Mouse (Mus musculus) kidney, postnatal 0 days (tissue): ENCODE measurements at regions not wholly inside any gene's neighbourhood (a gene's known extent, or its start where the extent isn't known, plus 50 kb on each side); places are given as distances from the start of the nearest gene placed in this dataset.

Source experiments
- ATAC-seq: fragments of 200-750 bp; cut with Nextera tagmentation; replicated peaks from 2 replicates; pipeline ENCODE4 v1.8.0; 2017; ENCODE audit warnings: low read depth, moderate number of reproducible peaks, moderate TSS enrichment, moderate library complexity; ENCODE audit not compliant: low FRiP score
- DNase-seq: peaks from one replicate; pipeline ENCODE4 v3.0.0-alpha.2; 2016; ENCODE audit warnings: low spot score
- H3K27ac ChIP-seq: fragments of 300-500 bp; sonication (generic); 2 replicates; pipeline ENCODE4 v1.5.1; 2014; ENCODE audit warnings: mild to moderate bottlenecking
- H3K27me3 ChIP-seq: fragments of 300-500 bp; sonication (generic); 2 replicates; pipeline ENCODE4 v1.6.1; 2014; ENCODE audit warnings: low read length, mixed read lengths; ENCODE audit not compliant: insufficient read depth
- H3K36me3 ChIP-seq: fragments of 300-500 bp; sonication (generic); 2 replicates; pipeline ENCODE4 v1.6.1; 2014; ENCODE audit warnings: low read length, mixed read lengths; ENCODE audit not compliant: insufficient read depth
- H3K4me1 ChIP-seq: fragments of 300-500 bp; sonication (generic); replicated peaks from 2 replicates; pipeline ENCODE4 v1.6.1; 2014; ENCODE audit warnings: antibody characterized with exemption, low read length, mixed read lengths; ENCODE audit not compliant: insufficient read depth
- H3K4me2 ChIP-seq: fragments of 300-500 bp; sonication (generic); 2 replicates; pipeline ENCODE4 v1.6.1; 2014; ENCODE audit warnings: mild to moderate bottlenecking, low read length, moderate library complexity, mixed read lengths
- H3K4me3 ChIP-seq: fragments of 300-500 bp; sonication (generic); replicated peaks from 2 replicates; pipeline ENCODE4 v1.5.1; 2014; ENCODE audit warnings: low read depth, low read length
- H3K9ac ChIP-seq: fragments of 300-500 bp; sonication (generic); 2 replicates; pipeline ENCODE4 v1.6.1; 2014; ENCODE audit warnings: low read depth, low read length
- H3K9me3 ChIP-seq: fragments of 300-500 bp; sonication (generic); replicated peaks from 2 replicates; pipeline ENCODE4 v1.6.1; 2016; ENCODE audit warnings: low read length, inconsistent platforms, mixed read lengths
- CTCF ChIP-seq: IDR thresholded peaks from 2 replicates; pipeline ENCODE4 v1.5.1; 2016; ENCODE audit warnings: antibody characterized with exemption, low read depth, mild to moderate bottlenecking, moderate library complexity
- WGBS: fragments of 180-500 bp; shearing (Covaris S2); extraction: QIAGEN DNeasy Blood & Tissue Kit; methylation state at CpG from one replicate; pipeline ENCODE4 v1.1.7; 2014; 5-methylcytosine and 5-hydroxymethylcytosine counted together

- H3K9ac ChIP-seq, result no peak overlapping the region
- WGBS, result 83% methylated on average over 10 of the region's 10 CpGs
- no peaks in the 10 kb centered on the region for H3K4me1 ChIP-seq
- no peak overlapping the region for H3K4me2 ChIP-seq
- H3K9me3 ChIP-seq, result no peaks in the 10 kb centered on the region
- no peak overlapping the region for H3K27ac ChIP-seq
- DNase-seq (no peak), ATAC-seq (no peak)
- no peak overlapping the region for H3K4me3 ChIP-seq
- H3K27me3 ChIP-seq, result no peaks in the 10 kb centered on the region
- TF ChIP-seq CTCF, result no peak
- no peaks in the 10 kb centered on the region for H3K36me3 ChIP-seq
Observed at GRCm38 (mm10) chr1:92720567-92720966, 71.9 kb upstream of the Otos start.

GRCm38 (mm10) chr1:92719864-92720263, 71.2 kb upstream of the Otos start:
- H3K4me3 ChIP-seq, result no peak overlapping the region
- no peak for TF ChIP-seq CTCF
- no peak overlapping the region for H3K9ac ChIP-seq
- no peaks in the 10 kb centered on the region for H3K4me1 ChIP-seq
- H3K4me2 ChIP-seq, result no peak overlapping the region
- no peak for DNase-seq
- H3K9me3 ChIP-seq, result no peaks in the 10 kb centered on the region
- H3K27ac ChIP-seq, result no peak overlapping the region
- H3K27me3 ChIP-seq, result no peaks in the 10 kb centered on the region
- no peaks in the 10 kb centered on the region for H3K36me3 ChIP-seq
- 96% methylated on average over 6 of the region's 6 CpGs for WGBS
- no peak for ATAC-seq

- no peak overlapping the region for H3K4me3 ChIP-seq
- no peaks in the 10 kb centered on the region for H3K4me1 ChIP-seq
- WGBS, result 47% methylated on average over 4 of the region's 4 CpGs
- H3K9ac ChIP-seq, result no peak overlapping the region
- DNase-seq, result no peak
- H3K27ac ChIP-seq, result no peak overlapping the region
- TF ChIP-seq CTCF, result no peak
- no peaks in the 10 kb centered on the region for H3K27me3 ChIP-seq
- H3K9me3 ChIP-seq, result no peaks in the 10 kb centered on the region
- no peaks in the 10 kb centered on the region for H3K36me3 ChIP-seq
- no peak for ATAC-seq
- no peak overlapping the region for H3K4me2 ChIP-seq
Observed at GRCm38 (mm10) chr1:92718108-92718507, 69.5 kb upstream of the Otos start.

GRCm38 (mm10) chr1:92714725-92715324, 66.2 kb upstream of the Otos start:
- Histone ChIP-seq H3K9ac (no peak overlapping the region), H3K4me2 (no peak overlapping the region), H3K27me3 (no peaks in the 10 kb centered on the region), H3K9me3 (no peaks in the 10 kb centered on the region), H3K4me3 (no peak overlapping the region), H3K27ac (no peak overlapping the region), H3K36me3 (no peaks in the 10 kb centered on the region), H3K4me1 (no peaks in the 10 kb centered on the region)
- DNase-seq (no peak), ATAC-seq (no peak)
- 28% methylated on average over 9 of the region's 9 CpGs for WGBS
- no peak for TF ChIP-seq CTCF

GRCm38 (mm10) chr1:92712366-92712765, 63.7 kb upstream of the Otos start:
- Histone ChIP-seq H3K4me1 (no peaks in the 10 kb centered on the region), H3K4me2 (no peak overlapping the region), H3K27ac (no peak overlapping the region), H3K36me3 (no peaks in the 10 kb centered on the region), H3K4me3 (no peak overlapping the region), H3K9ac (no peak overlapping the region), H3K9me3 (no peaks in the 10 kb centered on the region), H3K27me3 (no peaks in the 10 kb centered on the region)
- ATAC-seq (no peak), DNase-seq (no peak)
- WGBS, result 81% methylated on average over 8 of the region's 8 CpGs
- TF ChIP-seq CTCF, result no peak

- Histone ChIP-seq H3K27me3 (no peaks in the 10 kb centered on the region), H3K27ac (no peak overlapping the region), H3K9ac (no peak overlapping the region), H3K4me1 (no peaks in the 10 kb centered on the region), H3K36me3 (no peaks in the 10 kb centered on the region), H3K9me3 (no peaks in the 10 kb centered on the region), H3K4me2 (no peak overlapping the region), H3K4me3 (no peak overlapping the region)
- 89% methylated on average over 2 of the region's 2 CpGs for WGBS
- no peak for ATAC-seq
- DNase-seq, result no peak
- no peak for TF ChIP-seq CTCF
Observed at GRCm38 (mm10) chr1:92710321-92710839, 61.7 kb upstream of the Otos start.
